Mouse (Mus musculus): ENCODE measurements around the gene 2610507B11Rik. TPM values are rescaled to one million over a fixed set of nuclear protein-coding genes. Genes with fewer than 3 reads are reported as not detected.

Gene 2610507B11Rik
- total and polyA plus RNA-seq, 3 experiments: 75.8 to 80.5 (median 77.6) TPM

DNA sequence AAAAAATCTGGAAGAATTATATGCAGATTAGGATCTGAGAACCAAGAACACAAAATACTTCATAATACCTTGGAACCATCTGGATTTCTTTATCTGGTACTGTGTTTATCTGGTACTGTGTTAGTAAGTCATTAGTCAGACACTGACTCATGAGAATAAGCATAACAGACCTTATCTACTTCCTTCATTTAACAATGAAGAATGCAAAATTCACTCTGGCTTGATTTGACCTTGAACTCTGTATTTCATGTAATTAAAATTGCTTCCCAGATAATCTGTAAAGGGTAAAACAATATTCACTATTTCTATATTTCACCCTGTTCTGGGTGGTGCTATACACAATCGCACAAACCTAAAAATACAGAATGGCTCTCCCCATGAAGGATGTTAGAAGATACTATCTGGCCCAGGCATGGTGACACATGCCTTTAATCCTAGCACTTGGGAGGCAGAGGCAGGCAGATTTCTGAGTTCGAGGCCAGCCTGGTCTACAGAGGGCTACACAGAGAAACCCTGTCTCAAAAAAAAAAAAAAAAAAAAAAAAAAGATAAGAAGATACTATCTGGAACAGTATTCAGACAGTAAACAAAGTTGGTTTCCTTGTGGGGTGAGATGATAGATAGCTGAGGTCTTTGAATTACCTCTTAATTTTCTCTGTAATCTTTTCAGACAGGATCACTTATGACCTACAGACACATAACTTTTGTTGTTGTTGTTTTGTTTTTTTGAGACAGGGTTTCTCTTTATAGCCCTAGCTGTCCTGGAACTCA is 878 bp upstream of the 2610507B11Rik start:
- peak overlapping the region; percentile 25; the same call in 1 of the 2 replicates for H3K27ac ChIP-seq (ENCODE audit: control insufficient read depth, low read depth, low read length)
- peak overlapping the region in 1 of 2 experiments; percentile 45; a peak in 3 of 4 replicates for H3K4me3 ChIP-seq (ENCODE audit: control insufficient read depth in 1 of 2, insufficient read depth in 1 of 2, low read depth in 2 of 2, low read length in 2 of 2)
- H3K9me3 ChIP-seq (replicated peaks; ENCODE audit: insufficient read depth, low read length): no peaks in the 10 kb centered on the region
- H3K79me2 ChIP-seq (ENCODE audit: control insufficient read depth, insufficient read depth, low read length, poor library complexity): peaks cover 8% of the 10 kb centered on the region
- H3K27me3 ChIP-seq (ENCODE audit: control insufficient read depth in 1 of 2, insufficient read depth in 2 of 2, low read length in 2 of 2): no peaks in the 10 kb centered on the region
- DNase-seq (ENCODE audit: low read depth, low spot score): peak; percentile 60
- peak overlapping the region; percentile 37 for H3K9ac ChIP-seq (ENCODE audit: control insufficient read depth, low read depth, low read length, poor library complexity, severe bottlenecking)
- peaks cover 2 to 13% of the 10 kb centered on the region in 2 experiments for H3K36me3 ChIP-seq (ENCODE audit: control insufficient read depth in 1 of 2, insufficient read depth in 2 of 2, low read length in 2 of 2)
- H3K4me1 ChIP-seq (ENCODE audit: control insufficient read depth in 1 of 2, insufficient read depth in 2 of 2, low read length in 2 of 2): peaks cover 4 to 6% of the 10 kb centered on the region in 2 experiments; a peak in 3 of 4 replicates
- TF ChIP-seq USF2 (IDR thresholded peaks at IDR 0.05; ENCODE audit: borderline replicate concordance in 1 of 2, insufficient read depth in 1 of 2, low read depth in 1 of 2, low read length in 2 of 2) (no peak), E2F4 (IDR thresholded peaks at IDR 0.05; ENCODE audit: borderline replicate concordance, low read depth, low read length) (no peak), EP300 (IDR thresholded peaks at IDR 0.05; ENCODE audit: low read depth in 1 of 2, low read length in 2 of 2) (peak; percentile 78 to 94), JUND (IDR thresholded peaks at IDR 0.05; ENCODE audit: low read depth, low read length) (peak; percentile 74), ZNF384 (IDR thresholded peaks at IDR 0.05; ENCODE audit: low read depth, low read length) (peak; percentile 62), UBTF (IDR thresholded peaks at IDR 0.05; ENCODE audit: borderline replicate concordance, insufficient read depth, low read depth, low read length) (no peak), MAFK (IDR thresholded peaks at IDR 0.05; ENCODE audit: borderline replicate concordance, low read depth, low read length) (peak; percentile 16; the same call in 1 of the 2 replicates), MEF2A (IDR thresholded peaks at IDR 0.05; ENCODE audit: extremely low read depth, insufficient replicate concordance, low read depth, low read length, poor library complexity, severe bottlenecking) (no peak), MYC (IDR thresholded peaks at IDR 0.05; ENCODE audit: low read depth, low read length) (0 out of 2 replicates have a peak, but pooled peaks have one; percentile 36), ZC3H11A (IDR thresholded peaks at IDR 0.05; ENCODE audit: low read depth, low read length) (no peak), NELFE (IDR thresholded peaks at IDR 0.05; ENCODE audit: low read depth, low read length) (no peak), POLR2AphosphoS2 (IDR thresholded peaks at IDR 0.05; ENCODE audit: low read length) (no peak), NRF1 (IDR thresholded peaks at IDR 0.05; ENCODE audit: insufficient read depth, low read depth, low read length, poor library complexity, severe bottlenecking) (no peak), POLR2AphosphoS5 (IDR thresholded peaks at IDR 0.05; ENCODE audit: borderline replicate concordance, low read depth, low read length) (no peak), MXI1 (IDR thresholded peaks at IDR 0.05; ENCODE audit: low read depth, low read length) (no peak), CHD1 (IDR thresholded peaks at IDR 0.05; ENCODE audit: low read depth, low read length) (no peak), HCFC1 (IDR thresholded peaks at IDR 0.05; ENCODE audit: low read depth, low read length) (no peak; the same call in 1 of the 2 replicates), CHD2 (IDR thresholded peaks at IDR 0.05; ENCODE audit: low read length) (no peak), ELF1 (IDR thresholded peaks at IDR 0.05; ENCODE audit: low read depth, low read length) (0 out of 2 replicates have a peak, but pooled peaks have one; percentile 24), ZKSCAN1 (IDR thresholded peaks at IDR 0.05; ENCODE audit: low read depth, low read length) (no peak), CTCF (IDR thresholded peaks at IDR 0.05 in 2 of 3, conservative IDR thresholded peaks at IDR 0.05 in 1 of 3; ENCODE audit: control insufficient read depth in 1 of 3, insufficient read depth in 1 of 3, low read depth in 2 of 3, low read length in 3 of 3, poor library complexity in 1 of 3, severe bottlenecking in 1 of 3) (no peak), GATA1 (IDR thresholded peaks at IDR 0.05; ENCODE audit: low read depth, low read length) (peak; percentile 93), TBP (IDR thresholded peaks at IDR 0.05; ENCODE audit: low read depth, low read length) (no peak), MYB (IDR thresholded peaks at IDR 0.05; ENCODE audit: low read depth, low read length) (no peak), KAT2A (conservative IDR thresholded peaks at IDR 0.05; ENCODE audit: low read depth, low read length) (no peak), SMC3 (IDR thresholded peaks at IDR 0.05; ENCODE audit: low read depth, low read length) (no peak), MAZ (IDR thresholded peaks at IDR 0.05; ENCODE audit: low read depth, low read length) (no peak), MAX (IDR thresholded peaks at IDR 0.05; ENCODE audit: low read length) (no peak), USF1 (IDR thresholded peaks at IDR 0.05; ENCODE audit: low read depth, low read length) (no peak), BHLHE40 (IDR thresholded peaks at IDR 0.05; ENCODE audit: borderline replicate concordance, low read depth, low read length) (no peak), TAL1 (IDR thresholded peaks at IDR 0.05; ENCODE audit: low read length) (no peak), ZMIZ1 (IDR thresholded peaks at IDR 0.05; ENCODE audit: low read depth, low read length) (no peak), GABPA (IDR thresholded peaks at IDR 0.05; ENCODE audit: low read depth, low read length) (no peak), RCOR1 (IDR thresholded peaks at IDR 0.05; ENCODE audit: low read depth, low read length) (peak; percentile 88), SIN3A (IDR thresholded peaks at IDR 0.05; ENCODE audit: low read length) (peak; percentile 56; the same call in 1 of the 2 replicates), RAD21 (IDR thresholded peaks at IDR 0.05; ENCODE audit: low read depth, low read length) (no peak)

Measured in MEL (cell line).